Mouse (Mus musculus) megakaryocyte-erythroid progenitor cell, adult 5-6 weeks (primary cell): ENCODE measurements around the gene Marc2. TPM values are rescaled to one million over a fixed set of nuclear protein-coding genes. Genes with fewer than 3 reads are reported as not detected.
A peak's percentile ranks its signal among the peaks of the same experiment; 100 is the strongest.

ENCODE experiments used
- ATAC-seq: replicated peaks from 2 replicates; pipeline ENCODE4 v1.8.0; 2016; ENCODE audit warnings: mild to moderate bottlenecking, inconsistent platforms; ENCODE audit not compliant: severe bottlenecking, poor library complexity, low FRiP score, low TSS enrichment
- total RNA-seq, 2 experiments: library from RNA; stranded (forward) in 1 of 2; stranded (reverse) in 1 of 2; fragments of 200-1000, 215-1000 nt in 1 of 2; fragments of >200 nt in 1 of 2; fragmentation: Nextera tagmentation in 1 of 2; gene quantifications; 2 replicates each; pipeline ENCODE4 v1.2.3; 2014 to 2017

Marc2 gene
- total RNA-seq, 2 experiments from 2014 or later: 114 to 166 TPM

DNA sequence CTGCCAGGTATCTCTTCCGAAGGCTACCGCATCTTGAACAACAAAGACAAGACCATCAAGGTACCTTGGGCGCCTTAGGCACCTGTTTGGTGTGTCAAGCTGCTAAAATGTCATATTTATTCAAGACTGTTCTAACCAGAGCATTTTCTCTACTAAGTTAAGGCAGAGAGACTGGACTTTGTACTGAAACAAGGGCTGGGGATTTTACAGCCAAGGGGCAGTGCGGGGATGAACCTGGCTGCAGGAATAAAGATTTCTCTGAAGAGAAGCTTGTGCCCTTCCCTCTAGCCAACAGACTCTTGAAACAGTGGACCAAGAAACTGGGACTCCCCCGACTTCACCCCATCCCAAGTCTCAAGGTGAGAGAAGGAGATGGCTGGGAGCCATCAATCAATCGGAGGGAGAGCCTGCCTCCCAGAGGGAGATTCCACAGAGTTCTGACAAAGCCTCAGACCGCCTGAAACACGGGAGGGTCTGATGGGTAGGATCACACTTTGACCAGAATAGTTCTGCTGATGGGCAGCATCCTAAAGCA lies 34.5 kb downstream of the Marc2 start:
- ATAC-seq: no peak

- ATAC-seq: no peak
These were observed 35.3 kb downstream of the Marc2 start, which contains the start of gene Marc1 for GRCm38 (mm10) chr1:184810780-184811575. TSS of gene Marc1 (minus strand) at chr1:184811313.

- no peak for ATAC-seq
These were observed 36.7 kb downstream of the Marc2 start for GRCm38 (mm10) chr1:184809578-184810001.

DNA sequence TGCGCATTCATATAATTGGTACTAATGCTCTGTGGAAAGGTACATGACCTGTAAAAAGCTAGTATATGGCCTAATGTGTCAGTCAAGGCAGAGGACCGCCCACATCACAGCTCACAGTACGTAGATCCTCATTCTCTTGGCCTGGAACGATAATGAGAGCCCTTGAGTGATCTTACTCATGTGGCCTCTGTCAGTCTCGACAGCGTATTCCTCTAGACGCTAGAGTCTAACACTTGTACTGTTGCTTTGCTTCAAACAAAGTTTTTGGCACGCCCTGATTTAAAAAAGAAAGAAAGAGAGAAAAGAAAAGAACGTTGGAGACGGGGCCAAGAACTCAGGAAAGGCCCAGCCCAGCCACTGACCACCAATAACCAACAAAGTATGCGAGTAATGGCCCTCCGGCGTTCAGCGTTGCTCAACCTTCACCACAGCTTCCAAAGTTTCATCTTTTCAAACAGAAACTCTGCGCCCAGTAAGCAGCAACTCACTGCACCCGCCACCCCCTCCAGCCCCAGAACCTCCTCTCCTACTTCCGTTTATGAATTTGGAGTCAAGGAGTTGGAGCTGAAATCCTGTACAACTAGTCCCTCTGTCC lies 37.7 kb downstream of the Marc2 start:
- ATAC-seq: no peak

- peak; percentile 80 for ATAC-seq
These were observed 38.4 kb downstream of the Marc2 start for GRCm38 (mm10) chr1:184807627-184808417.

DNA sequence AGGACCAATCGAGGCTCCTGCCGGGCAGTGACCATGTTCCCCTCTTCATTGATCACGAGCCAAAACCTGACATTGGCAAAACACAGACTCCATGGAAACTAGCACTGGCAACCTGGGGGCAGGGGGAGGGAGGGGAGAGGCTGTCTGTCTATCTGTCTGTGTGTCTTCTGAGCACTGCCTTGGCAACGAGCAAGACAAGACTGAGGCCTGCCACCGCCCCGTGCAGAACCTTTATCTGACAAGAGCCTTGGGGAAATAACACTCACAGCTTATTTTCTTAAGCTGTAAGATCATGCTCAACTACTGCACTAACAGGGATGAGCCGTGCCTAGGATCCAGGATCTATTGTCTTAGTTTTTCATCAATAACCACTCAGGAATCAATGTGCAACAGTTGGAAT lies 39.1 kb downstream of the Marc2 start:
- ATAC-seq: peak; percentile 59

GRCm38 (mm10) chr1:184805749-184806148 lies 40.5 kb downstream of the Marc2 start:
- ATAC-seq: no peak

- ATAC-seq: peak; percentile 94
These were observed 52.9 kb downstream of the Marc2 start for GRCm38 (mm10) chr1:184793163-184793876.

- ATAC-seq: peak; percentile 44
These were observed 55.1 kb downstream of the Marc2 start for GRCm38 (mm10) chr1:184791109-184791508.

DNA sequence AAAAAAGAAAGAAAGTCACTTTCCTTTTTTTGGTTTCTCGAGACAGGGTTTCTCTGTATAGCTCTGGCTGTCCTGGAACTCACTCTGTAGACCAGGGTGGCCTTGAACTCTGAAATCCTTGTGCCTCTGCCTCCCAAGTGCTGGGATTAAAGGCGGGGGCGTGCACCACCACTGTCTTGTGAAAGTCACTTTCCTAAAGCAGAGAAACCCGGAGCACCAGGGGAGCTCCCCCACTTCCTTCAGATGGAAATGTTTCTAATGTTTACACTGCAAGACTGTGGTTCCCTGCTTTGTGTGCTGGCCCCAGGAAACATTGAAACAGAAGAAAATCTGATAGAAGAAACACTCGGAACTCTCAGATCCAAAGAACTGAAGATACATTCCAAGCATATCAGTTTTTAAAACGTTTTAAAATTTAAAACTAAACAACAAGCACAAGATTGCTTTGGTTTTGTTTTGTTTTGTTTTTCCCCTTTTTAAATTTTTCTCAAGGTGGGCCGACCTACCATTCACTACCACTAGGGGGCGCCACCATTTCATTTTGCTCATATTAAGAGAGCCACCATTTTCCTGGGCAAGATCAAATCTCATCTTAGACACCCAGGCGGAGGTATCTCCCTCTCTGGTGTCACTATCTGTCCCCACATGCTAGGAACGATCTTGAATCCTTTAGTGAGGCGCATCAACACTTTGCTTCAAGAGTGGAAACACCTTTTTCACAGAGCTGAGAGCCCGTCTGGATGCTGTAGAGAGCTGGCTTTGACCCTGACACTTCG lies 59.7 kb downstream of the Marc2 start:
- peak; percentile 66 for ATAC-seq

DNA sequence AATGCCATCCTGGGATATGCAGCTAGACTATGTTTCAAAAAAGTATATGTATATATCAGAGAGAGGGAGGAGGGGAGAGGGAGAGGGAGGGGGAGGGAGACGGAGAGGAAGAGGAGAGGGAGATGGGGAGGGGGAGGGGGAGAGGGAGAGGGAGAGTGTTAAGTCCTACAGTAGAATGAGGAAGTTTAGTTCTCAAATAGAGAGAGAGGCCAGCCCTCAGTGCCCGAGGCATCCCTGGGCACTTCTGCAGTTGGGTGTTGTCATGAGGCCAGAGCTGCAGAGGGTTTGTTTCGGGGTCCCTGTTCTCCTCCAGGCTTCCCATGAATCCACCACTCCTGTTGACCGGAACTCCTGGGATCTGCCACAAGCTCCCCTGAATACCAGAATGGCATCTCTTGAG lies 62.6 kb downstream of the Marc2 start:
- ATAC-seq: no peak

DNA sequence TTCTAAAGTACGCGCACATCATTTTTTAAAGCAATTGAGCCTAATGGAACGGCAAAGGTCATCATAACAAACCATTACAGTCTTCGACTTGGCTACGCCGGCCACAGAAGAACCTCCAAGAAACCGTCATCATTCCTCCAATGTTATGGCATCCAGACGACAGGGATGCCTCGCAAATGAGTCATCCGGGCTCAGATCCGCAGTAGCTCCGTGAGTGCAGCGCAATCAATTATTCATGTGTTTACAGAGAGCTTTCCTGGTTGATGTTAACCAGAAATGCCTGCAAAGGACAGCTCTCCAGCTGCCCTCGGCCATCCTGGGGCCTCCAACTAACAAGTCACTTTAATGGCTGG lies 64.1 kb downstream of the Marc2 start:
- ATAC-seq: no peak

DNA sequence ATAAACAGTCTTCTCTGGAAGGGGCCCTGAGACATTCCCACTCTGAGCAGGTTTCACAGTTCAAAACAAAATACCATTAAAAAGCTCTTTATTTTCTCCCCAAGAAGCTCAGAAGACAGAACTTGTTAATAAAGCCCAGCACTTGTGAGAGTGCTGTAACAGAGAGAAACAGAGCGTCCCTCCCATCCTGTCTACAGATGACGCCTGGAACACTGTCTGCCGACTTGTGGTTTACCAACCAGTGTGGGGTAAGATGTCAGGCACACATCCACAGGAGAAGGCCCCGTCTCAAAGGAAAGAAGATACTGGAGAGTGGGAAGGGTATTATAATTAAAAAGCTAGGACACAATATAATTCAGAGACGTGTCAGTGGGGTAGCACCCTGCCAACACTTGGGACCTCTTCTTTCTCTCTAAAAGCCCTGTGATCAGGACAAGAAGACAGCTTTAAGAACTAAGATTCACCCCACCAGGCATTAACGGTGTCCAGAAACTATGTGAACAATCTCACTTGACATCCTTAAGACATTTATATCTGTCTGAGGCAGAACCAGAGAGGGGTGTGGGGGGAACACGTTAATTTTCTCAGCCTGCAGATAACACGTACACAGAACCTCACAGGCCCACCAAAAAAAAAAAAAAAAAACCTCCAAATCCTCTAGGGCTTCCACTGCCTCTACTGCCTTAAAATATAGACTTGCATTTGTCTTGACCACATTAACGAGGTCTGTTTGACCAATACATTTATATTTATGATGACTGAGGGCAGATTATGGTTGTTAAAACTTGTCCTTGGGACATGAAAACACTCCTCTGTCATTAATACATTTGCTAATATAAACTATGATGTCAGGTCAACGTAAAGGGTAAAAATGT lies 64.7 kb downstream of the Marc2 start:
- ATAC-seq: peak; percentile 91

GRCm38 (mm10) chr1:184778157-184778556 lies 68.1 kb downstream of the Marc2 start:
- no peak for ATAC-seq

DNA sequence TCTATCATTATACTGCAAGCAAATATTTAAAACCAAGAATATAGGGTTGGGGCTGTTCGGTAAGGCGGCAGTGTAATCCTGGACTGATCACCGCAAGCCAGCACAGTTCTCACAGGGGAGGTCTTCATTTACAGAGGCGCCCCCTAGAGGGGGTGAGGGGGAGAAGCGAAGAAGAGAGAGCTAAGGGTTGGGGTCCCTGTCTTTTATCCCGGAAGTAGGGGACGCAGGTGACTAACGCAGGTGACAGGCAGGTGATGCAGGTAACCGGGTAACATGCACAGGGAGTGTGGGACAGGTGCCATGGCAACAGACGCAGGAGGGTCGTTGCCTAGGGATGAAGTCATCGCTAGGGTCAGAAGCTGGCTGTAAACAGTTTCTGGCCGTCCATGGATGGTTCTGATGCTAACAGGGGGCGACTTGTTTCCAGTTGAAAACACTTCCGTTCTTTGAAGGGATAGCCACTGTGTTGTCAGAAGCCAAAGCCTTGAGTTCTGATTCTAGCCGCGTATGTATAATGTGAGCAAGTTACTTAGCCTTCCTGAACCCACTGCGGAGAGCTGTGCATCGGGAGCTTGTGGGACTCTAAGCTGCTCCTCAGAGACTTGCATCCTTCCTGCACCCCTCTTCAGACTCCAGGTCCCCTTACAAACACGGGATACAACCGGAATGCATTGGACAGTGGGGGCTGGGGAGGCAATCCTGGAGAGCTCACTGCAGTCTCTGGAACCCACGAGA lies 69.0 kb downstream of the Marc2 start:
- ATAC-seq: no peak

DNA sequence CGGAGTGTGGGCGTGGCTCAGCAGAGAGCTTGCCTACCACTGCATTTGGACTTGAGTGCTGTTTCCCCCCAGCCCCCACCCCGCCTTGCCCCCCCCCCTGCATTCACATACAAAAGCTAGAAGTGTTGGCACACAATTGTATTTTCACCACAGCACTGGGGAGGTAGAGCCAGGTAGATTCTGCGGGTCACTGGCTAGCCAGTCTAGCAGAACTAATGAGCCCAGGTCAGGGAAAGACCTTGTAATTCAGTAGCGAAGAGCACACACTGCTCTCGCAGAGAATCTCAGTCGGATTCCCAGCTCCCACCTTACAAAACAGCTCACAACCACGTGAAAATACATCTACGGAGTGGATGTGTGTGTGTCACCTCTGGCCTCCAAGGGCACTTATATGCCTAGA lies 71.0 kb downstream of the Marc2 start:
- ATAC-seq: no peak

- ATAC-seq: no peak
These were observed 74.4 kb downstream of the Marc2 start for GRCm38 (mm10) chr1:184771891-184772249.
